Comparison of ENCODE assay signal across 11 mouse cellular contexts in the genomic region with DNA sequence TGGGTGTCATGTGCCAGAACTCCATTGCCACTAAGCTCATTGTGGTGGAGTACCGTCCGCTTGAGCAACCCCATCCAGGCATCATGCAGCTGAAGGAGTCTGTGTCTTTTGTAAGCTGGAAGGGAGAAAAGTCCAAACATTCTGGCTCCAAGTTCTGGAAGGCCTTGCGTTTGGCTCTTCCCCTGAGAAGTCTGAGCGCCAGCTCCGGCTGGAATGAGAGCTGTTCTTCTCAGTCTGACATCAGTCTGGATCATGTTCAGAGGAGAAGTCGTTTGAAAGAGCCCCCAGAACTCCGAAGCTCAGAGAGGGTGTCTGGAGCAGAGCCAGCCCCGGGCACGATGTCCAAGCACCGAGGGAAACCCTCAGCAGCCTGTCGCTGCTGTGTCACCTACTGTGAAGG.
A peak's percentile ranks its signal among the peaks of the same experiment; 100 is the strongest.
DNase-seq lines count a peak whose midpoint lies in the region; ATAC-seq and TF ChIP-seq lines count a peak whose summit lies in the region.
"Had no signal": no experiment of that assay in that cellular context is flagged by ENCODE, and none has a peak within 500 bp of the region (broad histone marks: within the 10 kb centered on the region; RNA-seq: fewer than 3 reads in every experiment).

No protein-coding gene starts in this region.

- no peaks in the 10 kb centered on the region for H3K27me3 ChIP-seq in lung, embryonic 14.5 days (ENCODE audit: insufficient read depth, low read length)

- WGBS in lung, embryonic 14.5 days: 63% methylated on average over 11 of the region's 11 CpGs
- WGBS in lung, adult 2 months: 68% methylated on average over 11 of the region's 11 CpGs

- 0 out of 2 replicates have a peak, but pooled peaks have one; percentile 45 for ATAC-seq in cerebellum, adult (ENCODE audit: insufficient number of reproducible peaks, low FRiP score, low TSS enrichment)
- ATAC-seq in lung, embryonic 14.5 days (ENCODE audit: insufficient read depth): no peak

- no peak overlapping the region for H3K4me2 ChIP-seq in lung, embryonic 14.5 days
- H3K4me2 ChIP-seq: liver, embryonic 11.5 days had no signal

- H3K9ac ChIP-seq in lung, embryonic 14.5 days: no peak overlapping the region

- no peak for TF ChIP-seq POLR2A in lung, adult 2 months (IDR thresholded peaks at IDR 0.05; ENCODE audit: borderline replicate concordance, extremely low read depth, low read depth, low read length)

- intact Hi-C loops in gastrocnemius, postnatal 36 days (cut with DNase I): no loop called here

- H3K27ac ChIP-seq in lung, embryonic 14.5 days (ENCODE audit: low read depth): no peak overlapping the region

- no peaks in the 10 kb centered on the region for H3K36me3 ChIP-seq in lung, embryonic 14.5 days (ENCODE audit: insufficient read depth)

- no peaks in the 10 kb centered on the region for H3K4me1 ChIP-seq in lung, embryonic 14.5 days (ENCODE audit: insufficient read depth)
- no peaks in the 10 kb centered on the region for H3K4me1 ChIP-seq in lung, adult 2 months (ENCODE audit: control insufficient read depth, insufficient read depth, low read length)

- no peaks in the 10 kb centered on the region for H3K9me3 ChIP-seq in lung, embryonic 14.5 days (ENCODE audit: low read depth, low read length)

- TF ChIP-seq CTCF in lung, embryonic 14.5 days (IDR thresholded peaks at IDR 0.05; ENCODE audit: low read depth): no peak
- TF ChIP-seq CTCF in lung, adult 2 months (IDR thresholded peaks at IDR 0.05; ENCODE audit: insufficient read depth, low read length): no peak

- H3K4me3 ChIP-seq in lung, embryonic 14.5 days (ENCODE audit: low read depth, low read length): no peak overlapping the region
- no peak overlapping the region for H3K4me3 ChIP-seq in lung, adult 2 months (replicated peaks; ENCODE audit: extremely low read depth, low read depth, low read length)
- H3K4me3 ChIP-seq: myocyte had no signal

- DNase-seq in cerebellum, adult 8-10 months: no peak
- peak; percentile 28 for DNase-seq in lung, embryonic 14.5 days
- DNase-seq in lung, adult 2 months: no peak
- peak; percentile 12 to 26 for DNase-seq in gastrocnemius, postnatal 36 days
- DNase-seq in lung, postnatal 25 days (ENCODE audit: low spot score): peak; percentile 4
- DNase-seq in T-cell, adult 2 months (ENCODE audit: low spot score): no peak
- DNase-seq in ovary, postnatal 10 days (ENCODE audit: low spot score): no peak
- DNase-seq: kidney, adult 18-20 months had no signal

Comparison
In these comparisons a context has a peak if more than half of its experiments do, and no peak if none do; other contexts are left out.
1. DNase-seq: peak in lung, embryonic 14.5 days (single experiment), gastrocnemius, postnatal 36 days (2 of 2) and lung, postnatal 25 days (single experiment); none in cerebellum, adult 8-10 months (single experiment), lung, adult 2 months (single experiment), T-cell, adult 2 months (single experiment) and ovary, postnatal 10 days (single experiment).